Mouse (Mus musculus): Measurements from ENCODE around the gene Lix1. TPM values are rescaled to one million over a fixed set of nuclear protein-coding genes. Genes with fewer than 3 reads are reported as not detected.
"Not testable (repeated sequence)": the region's sequence is repeated elsewhere in the genome, so short reads cannot be mapped to it uniquely, and the experiment has no call there.

Lix1 gene
- polyA plus RNA-seq, 1 experiment, result not detected

GRCm38 (mm10) chr17:17452617-17453016, 50.1 kb downstream of the Lix1 start:
- no peaks in the 10 kb centered on the region for H3K4me1 ChIP-seq (ENCODE audit: control insufficient read depth)
- no peak overlapping the region for H3K4me3 ChIP-seq (replicated peaks)
- H3K27me3 ChIP-seq (ENCODE audit: control insufficient read depth), result peaks cover 6% of the 10 kb centered on the region
- H3K36me3 ChIP-seq (ENCODE audit: control insufficient read depth), result no peaks in the 10 kb centered on the region
- no peaks in the 10 kb centered on the region for H3K9me3 ChIP-seq (ENCODE audit: control insufficient read depth, low read length)
- TF ChIP-seq TAL1 (IDR thresholded peaks at IDR 0.05; ENCODE audit: low read length) (no peak), GATA1 (IDR thresholded peaks at IDR 0.05; ENCODE audit: low read length) (no peak)

- no peaks in the 10 kb centered on the region for H3K27me3 ChIP-seq (ENCODE audit: control insufficient read depth)
- no peak overlapping the region for H3K4me3 ChIP-seq (replicated peaks)
- H3K4me1 ChIP-seq (ENCODE audit: control insufficient read depth), result no peaks in the 10 kb centered on the region
- no peaks in the 10 kb centered on the region for H3K36me3 ChIP-seq (ENCODE audit: control insufficient read depth)
- TF ChIP-seq GATA1 (IDR thresholded peaks at IDR 0.05; ENCODE audit: low read length) (no peak), TAL1 (IDR thresholded peaks at IDR 0.05; ENCODE audit: low read length) (no peak)
- no peaks in the 10 kb centered on the region for H3K9me3 ChIP-seq (ENCODE audit: control insufficient read depth, low read length)
Measured at GRCm38 (mm10) chr17:17454573-17454972, 52.1 kb downstream of the Lix1 start.

GRCm38 (mm10) chr17:17485789-17486188, 83.3 kb downstream of the Lix1 start:
- no peaks in the 10 kb centered on the region for H3K4me1 ChIP-seq (ENCODE audit: control insufficient read depth)
- H3K9me3 ChIP-seq (ENCODE audit: control insufficient read depth, low read length), result peaks cover under 1% of the 10 kb centered on the region; the same call in 1 of the 2 replicates
- H3K27me3 ChIP-seq (ENCODE audit: control insufficient read depth), result no peaks in the 10 kb centered on the region
- H3K4me3 ChIP-seq (replicated peaks), result no peak overlapping the region
- no peak for TF ChIP-seq TAL1 (IDR thresholded peaks at IDR 0.05; ENCODE audit: low read length)
- no peak for TF ChIP-seq GATA1 (IDR thresholded peaks at IDR 0.05; ENCODE audit: low read length)
- no peaks in the 10 kb centered on the region for H3K36me3 ChIP-seq (ENCODE audit: control insufficient read depth)

- H3K27me3 ChIP-seq (ENCODE audit: control insufficient read depth), result no peaks in the 10 kb centered on the region
- no peaks in the 10 kb centered on the region for H3K36me3 ChIP-seq (ENCODE audit: control insufficient read depth)
- no peak for TF ChIP-seq TAL1 (IDR thresholded peaks at IDR 0.05; ENCODE audit: low read length)
- no peak for TF ChIP-seq GATA1 (IDR thresholded peaks at IDR 0.05; ENCODE audit: low read length)
- no peak overlapping the region for H3K4me3 ChIP-seq (replicated peaks)
- H3K9me3 ChIP-seq (ENCODE audit: control insufficient read depth, low read length), result peaks cover 2% of the 10 kb centered on the region; the same call in 1 of the 2 replicates
- H3K4me1 ChIP-seq (ENCODE audit: control insufficient read depth), result no peaks in the 10 kb centered on the region
Measured at GRCm38 (mm10) chr17:17490820-17491621, 88.5 kb downstream of the Lix1 start.

- Histone ChIP-seq H3K4me3 (replicated peaks) (no peak overlapping the region), H3K9me3 (ENCODE audit: control insufficient read depth, low read length) (peaks cover 2% of the 10 kb centered on the region; the same call in 1 of the 2 replicates), H3K27me3 (ENCODE audit: control insufficient read depth) (no peaks in the 10 kb centered on the region), H3K4me1 (ENCODE audit: control insufficient read depth) (no peaks in the 10 kb centered on the region), H3K36me3 (ENCODE audit: control insufficient read depth) (no peaks in the 10 kb centered on the region)
- TF ChIP-seq GATA1 (IDR thresholded peaks at IDR 0.05; ENCODE audit: low read length) (no peak), TAL1 (IDR thresholded peaks at IDR 0.05; ENCODE audit: low read length) (no peak)
Measured at GRCm38 (mm10) chr17:17491622-17492001, 89.1 kb downstream of the Lix1 start.

- Histone ChIP-seq H3K27me3 (ENCODE audit: control insufficient read depth) (no peaks in the 10 kb centered on the region), H3K4me3 (replicated peaks) (no peak overlapping the region), H3K9me3 (ENCODE audit: control insufficient read depth, low read length) (peaks cover 2% of the 10 kb centered on the region; the same call in 1 of the 2 replicates), H3K36me3 (ENCODE audit: control insufficient read depth) (no peaks in the 10 kb centered on the region), H3K4me1 (ENCODE audit: control insufficient read depth) (no peaks in the 10 kb centered on the region)
- TF ChIP-seq GATA1 (IDR thresholded peaks at IDR 0.05; ENCODE audit: low read length) (no peak), TAL1 (IDR thresholded peaks at IDR 0.05; ENCODE audit: low read length) (no peak)
Measured at GRCm38 (mm10) chr17:17492116-17492515, 89.6 kb downstream of the Lix1 start.

- not testable (repeated sequence) for H3K27me3 ChIP-seq (ENCODE audit: control insufficient read depth); H3K4me3 ChIP-seq (replicated peaks); H3K4me1 ChIP-seq (ENCODE audit: control insufficient read depth); H3K9me3 ChIP-seq (ENCODE audit: control insufficient read depth, low read length); H3K36me3 ChIP-seq (ENCODE audit: control insufficient read depth)
Measured at GRCm38 (mm10) chr17:17496234-17496633, 93.8 kb downstream of the Lix1 start.

- Histone ChIP-seq H3K4me1 (ENCODE audit: control insufficient read depth) (no peaks in the 10 kb centered on the region), H3K9me3 (ENCODE audit: control insufficient read depth, low read length) (no peaks in the 10 kb centered on the region), H3K36me3 (ENCODE audit: control insufficient read depth) (no peaks in the 10 kb centered on the region), H3K27me3 (ENCODE audit: control insufficient read depth) (no peaks in the 10 kb centered on the region), H3K4me3 (replicated peaks) (no peak overlapping the region)
- TF ChIP-seq TAL1 (IDR thresholded peaks at IDR 0.05; ENCODE audit: low read length), result no peak
- TF ChIP-seq GATA1 (IDR thresholded peaks at IDR 0.05; ENCODE audit: low read length), result no peak
Measured at GRCm38 (mm10) chr17:17496730-17497129, 94.3 kb downstream of the Lix1 start.

- Histone ChIP-seq H3K4me1 (ENCODE audit: control insufficient read depth) (no peaks in the 10 kb centered on the region), H3K36me3 (ENCODE audit: control insufficient read depth) (no peaks in the 10 kb centered on the region), H3K9me3 (ENCODE audit: control insufficient read depth, low read length) (no peaks in the 10 kb centered on the region), H3K27me3 (ENCODE audit: control insufficient read depth) (no peaks in the 10 kb centered on the region), H3K4me3 (replicated peaks) (no peak overlapping the region)
- TF ChIP-seq TAL1 (IDR thresholded peaks at IDR 0.05; ENCODE audit: low read length) (no peak), GATA1 (IDR thresholded peaks at IDR 0.05; ENCODE audit: low read length) (no peak)
Measured at GRCm38 (mm10) chr17:17498848-17499247, 96.4 kb downstream of the Lix1 start.

GRCm38 (mm10) chr17:17499278-17499677, 96.8 kb downstream of the Lix1 start:
- Histone ChIP-seq H3K9me3 (ENCODE audit: control insufficient read depth, low read length) (no peaks in the 10 kb centered on the region), H3K36me3 (ENCODE audit: control insufficient read depth) (no peaks in the 10 kb centered on the region), H3K4me1 (ENCODE audit: control insufficient read depth) (no peaks in the 10 kb centered on the region), H3K4me3 (replicated peaks) (no peak overlapping the region), H3K27me3 (ENCODE audit: control insufficient read depth) (no peaks in the 10 kb centered on the region)
- TF ChIP-seq GATA1 (IDR thresholded peaks at IDR 0.05; ENCODE audit: low read length), result no peak
- no peak for TF ChIP-seq TAL1 (IDR thresholded peaks at IDR 0.05; ENCODE audit: low read length)
